Mouse (Mus musculus): ENCODE measurements around the gene Scmh1.

GRCm38 (mm10) chr4:120514366-120514765 is 109.3 kb downstream of the Scmh1 start:
- TF ChIP-seq CTCF (IDR thresholded peaks at IDR 0.05 in 2 of 3, conservative IDR thresholded peaks at IDR 0.05 in 1 of 3; ENCODE audit: control insufficient read depth in 1 of 3, insufficient read depth in 1 of 3, low read depth in 2 of 3, low read length in 3 of 3, poor library complexity in 1 of 3, severe bottlenecking in 1 of 3) (no peak), GABPA (IDR thresholded peaks at IDR 0.05; ENCODE audit: low read depth, low read length) (no peak), TCF12 (IDR thresholded peaks at IDR 0.05; ENCODE audit: low read depth, low read length) (no peak), RAD21 (IDR thresholded peaks at IDR 0.05; ENCODE audit: low read depth, low read length) (no peak), POLR2A (IDR thresholded peaks at IDR 0.05; ENCODE audit: control insufficient read depth in 1 of 2, insufficient read depth in 1 of 2, low read depth in 1 of 2, low read length in 2 of 2, poor library complexity in 1 of 2) (no peak), KAT2A (conservative IDR thresholded peaks at IDR 0.05; ENCODE audit: low read depth, low read length) (no peak), MAX (IDR thresholded peaks at IDR 0.05; ENCODE audit: low read length) (no peak), POLR2AphosphoS5 (IDR thresholded peaks at IDR 0.05; ENCODE audit: borderline replicate concordance, low read depth, low read length) (no peak), RCOR1 (IDR thresholded peaks at IDR 0.05; ENCODE audit: low read depth, low read length) (no peak), TAL1 (IDR thresholded peaks at IDR 0.05; ENCODE audit: low read length) (no peak), NRF1 (IDR thresholded peaks at IDR 0.05; ENCODE audit: insufficient read depth, low read depth, low read length, poor library complexity, severe bottlenecking) (no peak)

Data from MEL (cell line).